Mouse (Mus musculus): ENCODE measurements around the gene Nampt.

Nampt gene

GRCm38 (mm10) chr12:32819416-32819815 is at the start of gene Nampt:
Gene Nampt (plus strand): TSS chr12:32819545.
- CTCF ChIA-PET: interaction anchor here (0.7 to 1.2 kb wide), 2 partner anchors 9 to 24 kb away, joined by 3 read pairs; no protein-coding TSS in a partner anchor

GRCm38 (mm10) chr12:32770766-32771165 is 48.6 kb upstream of the Nampt start:
- CTCF ChIA-PET: no interaction called here

- CTCF ChIA-PET: no interaction called here
Measured at GRCm38 (mm10) chr12:32774592-32774991, 44.8 kb upstream of the Nampt start.

GRCm38 (mm10) chr12:32789092-32789491 is 30.3 kb upstream of the Nampt start:
- CTCF ChIA-PET: no interaction called here

- CTCF ChIA-PET: interaction anchor here (0.6 to 1.0 kb wide), 2 partner anchors 23 to 57 kb away, joined by 3 read pairs; partner anchors contain the start of gene Nampt
Measured at GRCm38 (mm10) chr12:32795765-32796471, 23.4 kb upstream of the Nampt start.

- CTCF ChIA-PET: no interaction called here
Measured at GRCm38 (mm10) chr12:32797438-32797837, 21.9 kb upstream of the Nampt start.

GRCm38 (mm10) chr12:32801078-32801477 is 18.3 kb upstream of the Nampt start:
- CTCF ChIA-PET: interaction anchor here (0.7 kb wide), 1 partner anchor 569 kb away, joined by 7 read pairs; no protein-coding TSS in a partner anchor

GRCm38 (mm10) chr12:32805559-32805958 is 13.8 kb upstream of the Nampt start:
- CTCF ChIA-PET: no interaction called here

- CTCF ChIA-PET: interaction anchor here (0.7 kb wide), 1 partner anchor 9 kb away, joined by 3 read pairs; no protein-coding TSS in a partner anchor
Measured at GRCm38 (mm10) chr12:32819823-32820605, 669 bp downstream of the Nampt start.

- CTCF ChIA-PET: interaction anchor here (0.6 to 0.7 kb wide), 2 partner anchors 184 to 365 kb away, joined by 6 to 13 read pairs; no protein-coding TSS in a partner anchor
Measured at GRCm38 (mm10) chr12:32820688-32821503, 1.6 kb downstream of the Nampt start.

GRCm38 (mm10) chr12:32821504-32822011 is 2.2 kb downstream of the Nampt start:
- CTCF ChIA-PET: interaction anchor here (0.7 kb wide), 1 partner anchor 366 kb away, joined by 13 read pairs; no protein-coding TSS in a partner anchor

- CTCF ChIA-PET: interaction anchor here (0.7 kb wide), 1 partner anchor 366 kb away, joined by 13 read pairs; no protein-coding TSS in a partner anchor
Measured at GRCm38 (mm10) chr12:32822066-32822465, 2.7 kb downstream of the Nampt start.

- CTCF ChIA-PET: no interaction called here
Measured at GRCm38 (mm10) chr12:32824586-32824985, 5.2 kb downstream of the Nampt start.

GRCm38 (mm10) chr12:32826971-32827370 is 7.6 kb downstream of the Nampt start:
- CTCF ChIA-PET: interaction anchor here (0.6 kb wide), 1 partner anchor 16 kb away, joined by 4 read pairs; no protein-coding TSS in a partner anchor

GRCm38 (mm10) chr12:32828137-32828760 is 8.9 kb downstream of the Nampt start:
- CTCF ChIA-PET: interaction anchor here (0.6 to 0.8 kb wide), 2 partner anchors 8 to 14 kb away, joined by 3 read pairs; no protein-coding TSS in a partner anchor

GRCm38 (mm10) chr12:32829321-32830090 is 10.2 kb downstream of the Nampt start:
- CTCF ChIA-PET: no interaction called here

GRCm38 (mm10) chr12:32832076-32832475 is 12.7 kb downstream of the Nampt start:
- CTCF ChIA-PET: no interaction called here

- CTCF ChIA-PET: no interaction called here
Measured at GRCm38 (mm10) chr12:32834781-32835180, 15.4 kb downstream of the Nampt start.

GRCm38 (mm10) chr12:32835235-32835634 is 15.9 kb downstream of the Nampt start:
- CTCF ChIA-PET: no interaction called here

- CTCF ChIA-PET: no interaction called here
Measured at GRCm38 (mm10) chr12:32838406-32838805, 19.1 kb downstream of the Nampt start.
